Mouse (Mus musculus): Measurements from ENCODE around the gene Rbm38.

Gene Rbm38

GRCm38 (mm10) chr2:173020430-173020829, at the start of gene Rbm38:
TSS of gene Rbm38 (plus strand) at chr2:173020498.
- DNase-seq (ENCODE audit: low spot score in 2 of 2): no peak

GRCm38 (mm10) chr2:172971865-172972264, 48.4 kb upstream of the Rbm38 start:
- no peak for DNase-seq (ENCODE audit: low spot score in 2 of 2)

- DNase-seq (ENCODE audit: low spot score in 2 of 2): no peak
These were observed 46.3 kb upstream of the Rbm38 start for GRCm38 (mm10) chr2:172973806-172974565.

GRCm38 (mm10) chr2:172974701-172975100, 45.6 kb upstream of the Rbm38 start:
- no peak for DNase-seq (ENCODE audit: low spot score in 2 of 2)

- DNase-seq (ENCODE audit: low spot score in 2 of 2): no peak
These were observed 45.1 kb upstream of the Rbm38 start for GRCm38 (mm10) chr2:172975159-172975558.

GRCm38 (mm10) chr2:172976661-172977238, 43.5 kb upstream of the Rbm38 start:
- peak; percentile 64 to 71 for DNase-seq (ENCODE audit: low spot score in 2 of 2)

GRCm38 (mm10) chr2:172977409-172978130, 42.7 kb upstream of the Rbm38 start, which contains the start of gene Spo11:
TSS of gene Spo11 (plus strand) at chr2:172977700.
- peak; percentile 92 to 96 for DNase-seq (ENCODE audit: low spot score in 2 of 2)

- DNase-seq (ENCODE audit: low spot score in 2 of 2): peak in 1 of 2 experiments; percentile 38
These were observed 42.1 kb upstream of the Rbm38 start for GRCm38 (mm10) chr2:172978131-172978633.

- DNase-seq (ENCODE audit: low spot score in 2 of 2): no peak
These were observed 40.5 kb upstream of the Rbm38 start for GRCm38 (mm10) chr2:172979666-172980345.

GRCm38 (mm10) chr2:172982776-172983561, 37.3 kb upstream of the Rbm38 start:
- DNase-seq (ENCODE audit: low spot score in 2 of 2): peak; percentile 35 to 43

- DNase-seq (ENCODE audit: low spot score in 2 of 2): no peak
These were observed 30.1 kb upstream of the Rbm38 start for GRCm38 (mm10) chr2:172990161-172990560.

- peak; percentile 73 to 86 for DNase-seq (ENCODE audit: low spot score in 2 of 2)
These were observed 24.1 kb upstream of the Rbm38 start for GRCm38 (mm10) chr2:172996207-172996606.

GRCm38 (mm10) chr2:172997748-172998147, 22.6 kb upstream of the Rbm38 start:
- DNase-seq (ENCODE audit: low spot score in 2 of 2): no peak

GRCm38 (mm10) chr2:172998478-172998877, 21.8 kb upstream of the Rbm38 start:
- no peak for DNase-seq (ENCODE audit: low spot score in 2 of 2)

- peak; percentile 96 to 99 for DNase-seq (ENCODE audit: low spot score in 2 of 2)
These were observed 20.5 kb upstream of the Rbm38 start, which contains the start of gene Rae1 for GRCm38 (mm10) chr2:172999630-173000284. TSS of gene Rae1 (plus strand) at chr2:173000117.

- DNase-seq (ENCODE audit: low spot score in 2 of 2): peak in 1 of 2 experiments; percentile 56
These were observed 20.0 kb upstream of the Rbm38 start for GRCm38 (mm10) chr2:173000285-173000652.

GRCm38 (mm10) chr2:173000921-173001320, 19.4 kb upstream of the Rbm38 start:
- DNase-seq (ENCODE audit: low spot score in 2 of 2): no peak

- DNase-seq (ENCODE audit: low spot score in 2 of 2): no peak
These were observed 16.6 kb upstream of the Rbm38 start for GRCm38 (mm10) chr2:173003737-173004136.

GRCm38 (mm10) chr2:173010220-173010717, 10.0 kb upstream of the Rbm38 start:
- DNase-seq (ENCODE audit: low spot score in 2 of 2): no peak

- no peak for DNase-seq (ENCODE audit: low spot score in 2 of 2)
These were observed 8.9 kb upstream of the Rbm38 start for GRCm38 (mm10) chr2:173011440-173011839.

All from thymus, postnatal 10 days (tissue).